Comparison of ENCODE assay signal across 8 mouse cellular contexts in the genomic region with DNA sequence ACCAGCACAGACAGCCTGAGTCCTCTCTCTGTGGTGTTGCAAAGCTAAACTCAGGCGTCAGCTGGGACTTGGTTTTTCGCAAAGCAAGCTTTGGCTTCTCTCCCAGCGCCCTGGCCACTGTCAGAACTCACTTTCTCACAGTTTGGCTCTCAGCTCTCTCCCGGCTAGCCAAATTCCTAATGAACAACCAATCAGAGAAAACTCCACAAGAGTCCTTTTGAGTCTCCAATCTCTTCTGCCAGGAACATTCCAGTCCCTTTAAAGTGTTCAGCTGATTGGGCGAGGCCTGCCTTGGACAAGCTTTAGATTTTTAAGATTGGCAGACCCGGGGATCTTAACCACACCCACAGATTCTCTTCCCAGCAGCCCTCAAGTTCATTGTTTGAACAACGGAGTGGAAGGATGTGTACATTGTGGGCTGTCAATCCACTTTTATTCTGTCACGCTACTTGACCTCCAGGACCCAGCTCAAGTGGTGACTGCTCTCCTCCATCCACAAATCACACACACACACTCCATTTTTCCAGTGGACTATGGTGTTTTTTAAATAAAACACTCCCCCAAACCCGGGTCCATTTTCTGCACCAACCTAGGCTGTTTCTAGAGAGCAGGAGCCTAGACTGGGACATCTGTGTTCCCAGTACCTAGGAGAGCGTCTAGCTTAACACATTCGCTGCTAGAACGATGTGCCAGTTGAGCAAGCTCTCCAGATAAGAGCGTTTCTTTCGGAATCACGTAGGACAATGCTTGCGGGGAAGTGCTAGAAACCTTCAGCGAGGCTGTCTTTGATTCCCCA. TPM values are rescaled to one million over a fixed set of nuclear protein-coding genes. Genes with fewer than 3 reads are reported as not detected.
DNase-seq lines count a peak whose midpoint lies in the region; ATAC-seq and TF ChIP-seq lines count a peak whose summit lies in the region.

No protein-coding gene starts in this region.

- peak overlapping the region; percentile 83 for H3K27ac ChIP-seq in gastrocnemius, adult 2 months
- H3K27ac ChIP-seq in hindbrain, embryonic 14.5 days, result peak overlapping the region; percentile 66
- H3K27ac ChIP-seq in stomach, embryonic 14.5 days (ENCODE audit: low read length), result peak overlapping the region; percentile 58; the same call in 1 of the 2 replicates

- H3K9me3 ChIP-seq in hindbrain, embryonic 14.5 days (ENCODE audit: control insufficient read depth, low read length), result no peaks in the 10 kb centered on the region
- no peaks in the 10 kb centered on the region for H3K9me3 ChIP-seq in stomach, embryonic 14.5 days (ENCODE audit: control insufficient read depth, low read depth, low read length)

- peak; percentile 9 for DNase-seq in WW6 (ENCODE audit: low read depth, low spot score)
- DNase-seq in cerebellum, postnatal 14 days, result peak; percentile 82 to 84
- DNase-seq in gastrocnemius, adult 2 months, result peak; percentile 92
- peak; percentile 45 for DNase-seq in hindbrain, embryonic 14.5 days (ENCODE audit: low spot score)
- peak; percentile 71 to 92 for DNase-seq in layer of hippocampus, postnatal 14 days (ENCODE audit: low spot score in 2 of 2)
- no peak for DNase-seq in B cell, adult 2 months

- WGBS in hindbrain, embryonic 14.5 days, result 18% methylated on average over 17 of the region's 17 CpGs
- WGBS in stomach, embryonic 14.5 days, result 14% methylated on average over 17 of the region's 17 CpGs

- no peaks in the 10 kb centered on the region for H3K4me1 ChIP-seq in hindbrain, embryonic 14.5 days (replicated peaks; ENCODE audit: control insufficient read depth, insufficient read depth, low read length)
- H3K4me1 ChIP-seq in stomach, embryonic 14.5 days (ENCODE audit: control insufficient read depth, insufficient read depth, low read length), result peaks cover 14% of the 10 kb centered on the region; the same call in 1 of the 2 replicates

- peak overlapping the region; percentile 45 for H3K4me2 ChIP-seq in hindbrain, embryonic 14.5 days (replicated peaks)
- peak overlapping the region; percentile 34 for H3K4me2 ChIP-seq in stomach, embryonic 14.5 days (replicated peaks; ENCODE audit: low read depth, low read length)

- H3K4me3 ChIP-seq in gastrocnemius, adult 2 months, result peak overlapping the region; percentile 63
- H3K4me3 ChIP-seq in hindbrain, embryonic 14.5 days (replicated peaks; ENCODE audit: low read length), result no peak overlapping the region
- H3K4me3 ChIP-seq in stomach, embryonic 14.5 days (ENCODE audit: low read depth, low read length), result peak overlapping the region; percentile 9

- H3K9ac ChIP-seq in hindbrain, embryonic 14.5 days, result peak overlapping the region; percentile 29; the same call in 1 of the 2 replicates
- H3K9ac ChIP-seq in stomach, embryonic 14.5 days (replicated peaks; ENCODE audit: low read depth, low read length), result no peak overlapping the region

- no peaks in the 10 kb centered on the region for H3K36me3 ChIP-seq in hindbrain, embryonic 14.5 days (replicated peaks; ENCODE audit: control insufficient read depth, insufficient read depth)
- no peaks in the 10 kb centered on the region for H3K36me3 ChIP-seq in stomach, embryonic 14.5 days (ENCODE audit: control insufficient read depth, insufficient read depth, low read length)

- intact Hi-C loops in gastrocnemius, adult 2 months (cut with DNase I), result loop anchor here (1.0 to 5.0 kb wide), 4 partner anchors 266 to 485 kb away; no protein-coding TSS in a partner anchor

- no peaks in the 10 kb centered on the region for H3K27me3 ChIP-seq in hindbrain, embryonic 14.5 days (ENCODE audit: control insufficient read depth, insufficient read depth, low read length)
- no peaks in the 10 kb centered on the region for H3K27me3 ChIP-seq in stomach, embryonic 14.5 days (ENCODE audit: control insufficient read depth, insufficient read depth, low read length)

- TF ChIP-seq CTCF in gastrocnemius, adult 2 months (IDR thresholded peaks at IDR 0.05), result no peak

- ATAC-seq in hindbrain, embryonic 14.5 days (ENCODE audit: low FRiP score), result peak; percentile 47; the same call in 1 of the 2 replicates
- peak; percentile 4; the same call in 1 of the 2 replicates for ATAC-seq in megakaryocyte progenitor cell, adult 5-6 weeks (replicated peaks; ENCODE audit: poor library complexity)
- peak; percentile 21; the same call in 1 of the 2 replicates for ATAC-seq in stomach, embryonic 14.5 days (ENCODE audit: insufficient number of reproducible peaks, insufficient read depth, low FRiP score, low read depth)

RNA-seq across cellular contexts. Expression of a gene that starts 46.3 kb away (rescaled TPM):
- under 1 TPM; 0.33 to 0.59 TPM for total RNA-seq in gastrocnemius, adult 2 months (2021)
- 15.5 and 16.3 TPM in 2 replicates for polyA plus RNA-seq in hindbrain, embryonic 14.5 days (2014; fragmentation: Nextera tagmentation; extraction: Ambion mirVana)
- total RNA-seq in layer of hippocampus, postnatal 14 days (2021), result 10 to 100 TPM; 32.7 to 33.0 TPM
- total RNA-seq in megakaryocyte progenitor cell, adult 5-6 weeks (2015), result 15.6 and 28.8 TPM in 2 replicates
- 10.6 and 16.6 TPM in 2 replicates for total RNA-seq in megakaryocyte progenitor cell, adult 5-6 weeks (2017)
- polyA plus RNA-seq in stomach, embryonic 14.5 days (2014; fragmentation: Nextera tagmentation; extraction: Ambion mirVana), result 2.0 and 2.3 TPM in 2 replicates

Comparison
In these comparisons a context has a peak if more than half of its experiments do, and no peak if none do; other contexts are left out.
1. DNase-seq: peak in WW6 (single experiment), cerebellum, postnatal 14 days (2 of 2), gastrocnemius, adult 2 months (single experiment), hindbrain, embryonic 14.5 days (single experiment) and layer of hippocampus, postnatal 14 days (2 of 2); none in B cell, adult 2 months (0 of 2).
2. RNA of a gene that starts 46.3 kb away (total RNA-seq): 32.7 to 33.0 TPM in layer of hippocampus, postnatal 14 days and 10.6 to 28.8 TPM in megakaryocyte progenitor cell, adult 5-6 weeks; 0.33 to 0.59 TPM in gastrocnemius, adult 2 months; every median in the first group is over 4 times any median in the second.
3. Peak in every context shown above with its lines, with median percentiles within 50 percentile points of each other: H3K27ac ChIP-seq and ATAC-seq.